Mouse (Mus musculus): ENCODE results near the gene Ly86.

Gene Ly86

DNA sequence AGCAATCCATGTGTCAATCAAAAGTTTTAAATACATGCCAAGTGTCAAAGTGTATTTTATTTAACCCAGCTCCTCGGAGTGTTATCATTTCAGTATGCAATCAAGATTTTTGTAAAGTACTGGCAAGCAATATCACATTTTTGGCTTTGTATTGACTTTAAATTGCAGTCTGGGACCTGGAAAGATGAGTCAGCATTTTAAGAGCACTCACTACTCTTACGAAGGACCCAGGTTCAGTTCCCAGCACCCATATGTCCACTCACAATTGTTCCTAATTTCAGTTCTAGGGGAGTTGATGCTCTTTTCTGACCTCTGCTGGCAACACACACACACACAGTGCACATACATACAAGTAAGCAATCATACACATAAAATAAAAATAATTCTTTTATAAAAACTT, 86.7 kb downstream of the Ly86 start:
- no peak for DNase-seq (ENCODE audit: low spot score)

DNA sequence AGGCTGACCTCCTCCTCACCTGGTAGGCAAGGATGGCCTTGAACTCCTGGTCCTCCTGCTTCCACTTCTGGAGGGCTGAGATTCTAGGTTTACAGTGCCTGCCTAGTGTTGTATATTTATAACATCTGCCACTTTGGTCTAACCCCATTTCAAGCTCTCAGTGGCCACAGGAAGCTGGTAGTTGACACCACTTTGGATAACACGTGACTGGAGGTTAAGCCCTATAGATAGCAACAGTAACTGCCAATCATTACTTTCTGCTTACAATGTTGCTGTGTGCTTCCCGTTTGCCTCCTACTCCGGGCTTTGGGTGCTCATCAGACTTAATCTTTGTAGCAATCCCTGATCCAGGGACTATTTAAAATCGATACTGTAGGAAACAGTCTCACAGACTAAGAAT, 87.6 kb downstream of the Ly86 start:
- DNase-seq (ENCODE audit: low spot score): no peak

DNA sequence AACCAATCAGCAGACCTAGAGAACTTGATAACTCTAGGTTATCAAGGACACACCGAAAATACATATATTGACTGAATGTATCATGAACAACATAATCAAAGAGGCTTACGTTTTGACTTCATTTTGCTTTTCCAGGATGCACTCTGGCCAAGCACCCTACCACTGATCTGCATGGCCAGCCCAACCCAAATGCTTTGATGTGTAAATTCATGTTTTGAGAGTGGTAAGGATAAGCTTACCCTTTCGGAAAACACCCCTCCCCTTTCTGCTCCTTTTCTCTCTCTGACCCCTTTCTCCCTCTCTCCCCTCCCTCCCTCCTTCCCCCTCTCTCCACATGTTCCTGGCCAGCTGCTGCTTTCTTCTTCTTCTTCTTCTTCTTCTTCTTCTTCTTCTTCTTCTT, 88.1 kb downstream of the Ly86 start:
- DNase-seq (ENCODE audit: low spot score): no peak

- DNase-seq (ENCODE audit: low spot score): no peak
Observed at GRCm38 (mm10) chr13:37433730-37434129, 88.7 kb downstream of the Ly86 start.

DNA sequence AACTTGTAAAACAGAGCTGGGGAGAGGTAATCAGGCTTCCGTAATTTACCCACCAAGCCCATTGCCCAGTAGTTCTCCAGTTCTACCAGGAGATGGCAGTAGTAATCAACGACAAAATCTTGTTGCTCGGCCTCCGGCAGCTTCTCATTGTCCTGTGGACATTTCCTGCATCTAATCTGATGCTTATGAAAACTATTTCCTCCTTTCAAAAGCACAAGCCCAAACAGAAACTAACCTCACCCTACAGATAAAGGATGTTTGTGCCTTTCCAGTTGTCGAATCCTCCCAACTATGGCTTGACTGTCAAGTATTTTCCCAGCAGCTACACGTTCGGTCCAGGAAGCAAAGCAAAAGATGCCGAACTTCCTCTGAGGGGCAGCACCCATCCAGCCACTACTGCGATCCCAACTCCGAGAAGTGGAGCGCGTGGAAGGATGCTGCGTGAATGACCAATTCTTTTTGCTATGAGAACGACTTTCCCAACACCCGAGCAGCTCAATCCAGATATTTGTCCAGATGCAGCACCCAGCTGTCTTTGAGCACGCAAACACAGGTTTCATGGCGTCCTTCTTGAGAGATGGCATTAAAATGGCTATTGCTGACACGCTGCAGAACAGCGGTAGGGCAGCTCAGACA, 89.2 kb downstream of the Ly86 start:
- peak; percentile 88 for DNase-seq (ENCODE audit: low spot score)

DNA sequence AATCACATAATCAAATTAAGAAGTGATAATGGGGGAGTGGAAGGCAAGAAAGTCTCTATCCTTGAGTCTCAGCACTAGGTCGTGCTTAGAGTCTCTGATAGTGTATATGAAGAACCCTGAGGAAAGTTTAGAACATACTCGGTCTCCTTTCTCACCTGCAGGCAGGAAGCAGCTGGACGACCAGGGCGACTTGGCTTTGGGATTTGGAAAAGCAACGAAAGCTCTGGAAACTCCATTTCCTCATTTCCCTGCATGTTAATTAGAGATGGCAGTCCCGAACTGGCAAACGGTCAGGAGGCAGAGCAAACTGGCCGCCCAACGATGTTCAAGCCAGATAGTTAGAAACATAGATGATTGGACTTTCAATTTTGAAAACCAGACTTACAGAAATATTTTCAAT, 89.8 kb downstream of the Ly86 start:
- peak; percentile 9 for DNase-seq (ENCODE audit: low spot score)

- peak; percentile 8 for DNase-seq (ENCODE audit: low spot score)
Observed at GRCm38 (mm10) chr13:37436267-37437013, 91.4 kb downstream of the Ly86 start.

- DNase-seq (ENCODE audit: low spot score): no peak
Observed at GRCm38 (mm10) chr13:37438788-37439187, 93.8 kb downstream of the Ly86 start.

GRCm38 (mm10) chr13:37439477-37439876, 94.5 kb downstream of the Ly86 start:
- DNase-seq (ENCODE audit: low spot score): no peak

DNA sequence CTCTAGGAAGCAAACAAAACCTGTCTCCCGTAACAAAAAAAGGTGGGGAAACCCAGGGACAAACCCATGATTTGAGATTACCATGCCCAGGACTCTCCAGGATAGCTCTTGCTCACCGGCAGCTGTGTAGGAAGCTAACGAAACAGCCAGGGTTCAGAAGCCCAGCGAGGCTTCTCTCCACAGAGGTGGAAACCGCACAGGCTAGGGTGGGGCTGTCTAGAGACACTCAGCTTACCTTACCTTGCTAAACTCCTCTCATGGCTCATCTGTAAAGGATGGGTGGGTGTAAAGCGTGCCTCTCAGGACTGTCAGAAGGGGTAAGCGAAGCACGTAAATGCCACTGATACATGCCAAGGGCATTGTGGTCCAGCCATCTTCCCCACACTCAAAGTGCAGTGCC, 94.9 kb downstream of the Ly86 start:
- DNase-seq (ENCODE audit: low spot score): no peak

GRCm38 (mm10) chr13:37440593-37441307, 95.7 kb downstream of the Ly86 start:
- DNase-seq (ENCODE audit: low spot score): no peak

DNA sequence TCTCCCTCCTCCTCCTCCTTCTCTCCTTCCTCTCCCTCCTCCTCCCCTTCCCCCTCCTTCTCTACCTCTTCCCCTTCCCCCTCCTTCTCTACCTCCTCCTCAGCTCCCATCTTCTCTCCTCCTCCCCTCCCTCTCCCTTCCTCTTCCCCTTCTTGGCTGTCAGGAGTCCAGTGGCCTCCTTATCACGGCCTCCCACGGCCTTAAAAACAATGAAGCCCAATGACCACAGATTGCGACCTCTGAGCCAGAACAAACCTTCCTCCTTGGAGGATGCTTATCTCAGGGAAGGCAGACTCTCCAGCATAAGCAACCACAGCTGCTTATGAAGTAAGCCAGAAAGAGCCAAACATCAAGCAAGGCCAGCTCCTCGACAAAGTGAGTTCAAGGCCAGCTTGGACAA, 97.0 kb downstream of the Ly86 start:
- DNase-seq (ENCODE audit: low spot score): peak; percentile 6

DNA sequence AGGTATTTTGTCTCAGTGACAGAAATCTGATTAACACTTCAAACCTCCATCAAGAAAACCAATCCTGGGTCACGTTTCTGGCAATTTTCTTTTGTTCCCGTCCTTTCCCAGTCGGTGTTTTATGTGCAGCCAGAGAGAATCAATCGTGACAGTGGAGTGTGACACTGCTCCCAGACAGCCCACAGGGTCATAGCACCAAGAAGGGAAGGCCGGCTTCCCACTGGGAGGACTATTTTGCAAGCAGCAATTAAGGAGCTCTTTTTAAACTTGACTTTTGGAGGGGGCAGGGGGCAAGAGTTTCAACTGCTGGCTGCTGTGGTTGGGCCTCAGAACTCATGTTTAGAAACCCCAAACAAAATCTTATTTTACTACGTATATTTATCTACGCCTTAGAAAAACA, 97.5 kb downstream of the Ly86 start:
- DNase-seq (ENCODE audit: low spot score): no peak

DNA sequence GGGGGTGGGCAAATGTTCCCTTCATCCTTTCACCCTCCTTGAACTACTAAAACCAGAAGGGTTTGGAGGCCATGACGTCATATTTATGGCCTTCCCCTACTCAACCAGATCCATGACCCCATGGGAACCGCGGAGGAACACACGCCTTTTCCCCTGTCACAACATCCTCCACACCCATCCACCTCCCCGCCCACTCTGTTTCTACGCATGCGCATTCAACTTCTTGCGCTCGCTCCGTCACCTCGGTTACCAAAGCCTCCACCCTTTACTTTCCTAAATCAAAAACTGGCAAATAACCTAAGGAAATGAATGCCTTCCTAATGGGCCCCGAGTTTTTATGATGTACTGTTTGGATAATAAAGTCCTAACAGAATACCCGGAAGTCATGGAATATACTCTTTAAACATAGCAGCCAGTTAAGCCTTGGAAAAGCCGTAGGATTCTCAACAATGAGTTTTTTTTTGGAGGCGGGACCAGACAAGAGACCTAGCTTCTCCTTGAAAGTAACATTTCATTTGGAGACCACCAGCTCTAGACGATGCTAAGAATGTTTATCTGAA, 101.8 kb downstream of the Ly86 start:
- DNase-seq (ENCODE audit: low spot score): no peak

DNA sequence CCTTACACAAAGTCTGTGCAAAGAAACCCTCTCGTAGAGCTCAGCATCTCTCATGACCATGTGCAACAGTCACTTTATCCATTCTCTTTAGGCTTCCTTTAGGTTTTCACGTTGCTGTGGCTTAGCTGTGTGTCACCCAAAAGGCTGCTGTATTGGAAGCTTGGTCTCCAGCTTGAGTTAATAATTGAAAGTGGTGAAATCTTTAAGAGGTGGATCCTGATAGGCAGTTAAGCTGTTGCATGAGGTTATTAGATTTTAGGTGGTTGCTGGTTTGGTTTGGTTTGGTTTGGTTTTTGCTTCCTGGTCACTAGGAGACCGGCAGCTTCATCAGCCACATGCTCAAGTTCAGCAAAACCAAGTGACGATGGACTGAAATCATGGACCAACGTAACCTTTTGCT, 106.0 kb downstream of the Ly86 start:
- no peak for DNase-seq (ENCODE audit: low spot score)

DNA sequence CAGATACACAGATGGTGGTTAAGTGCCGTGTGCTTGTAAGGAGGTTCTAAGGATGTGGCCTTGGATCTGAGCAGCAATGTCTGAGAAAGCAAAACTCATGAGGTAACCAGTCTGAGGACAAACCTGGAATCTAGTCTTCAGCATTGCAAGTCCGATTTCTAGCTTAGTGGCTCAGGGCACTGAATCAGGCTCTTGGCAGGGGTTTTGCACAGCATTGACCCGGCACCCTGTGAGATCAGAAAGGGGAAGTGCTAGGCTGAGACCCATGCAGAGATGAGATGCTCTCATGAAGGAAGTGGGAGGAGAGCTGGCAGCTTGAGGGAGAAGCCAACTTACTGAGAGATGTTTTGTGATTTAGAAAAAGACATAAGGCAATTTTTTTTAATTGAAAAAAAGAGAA, 106.5 kb downstream of the Ly86 start:
- DNase-seq (ENCODE audit: low spot score): no peak

DNA sequence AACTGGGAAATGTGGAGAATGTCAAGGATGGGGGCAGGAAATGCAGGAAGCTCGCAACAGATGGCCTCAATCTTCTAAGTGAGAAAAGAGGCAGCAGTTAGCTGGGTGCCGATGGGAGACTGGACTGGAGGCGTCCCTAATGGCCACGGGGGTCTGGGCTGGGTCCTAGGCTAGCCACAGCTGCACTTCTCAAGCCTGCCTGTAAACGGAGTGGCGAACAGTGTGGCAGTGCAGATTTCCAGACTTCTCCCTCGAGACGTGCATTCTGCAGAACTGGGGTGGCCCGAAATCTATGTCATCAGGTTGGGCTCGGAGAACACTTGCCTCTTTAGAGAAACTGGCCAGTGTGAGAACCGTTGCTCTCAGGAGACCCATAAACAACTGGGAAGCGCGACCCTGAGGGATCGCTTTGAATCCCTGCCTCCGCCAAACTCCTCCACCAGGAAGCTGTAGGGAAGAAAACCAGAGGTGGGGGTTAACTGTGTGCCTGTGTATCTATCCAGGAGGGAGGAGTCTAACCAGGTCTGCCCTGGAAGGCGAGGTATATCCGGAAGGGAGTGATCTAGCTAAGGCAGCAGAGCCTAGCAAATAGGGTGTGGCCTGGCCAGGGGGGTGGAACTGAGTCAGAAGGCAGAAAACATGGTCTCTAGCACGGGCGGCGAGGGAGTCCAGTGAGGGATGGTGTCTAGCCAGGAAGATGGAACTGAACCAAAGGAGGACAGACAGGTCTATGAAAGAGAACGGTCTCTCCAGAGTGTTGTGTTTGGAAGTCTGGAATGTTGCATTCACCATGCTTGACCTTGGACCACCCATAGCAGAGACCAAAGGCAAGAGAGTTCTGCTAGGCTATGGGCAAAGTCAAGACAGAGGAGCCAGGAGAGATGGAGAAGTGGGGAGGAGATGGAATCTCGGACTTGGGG, 107.3 kb downstream of the Ly86 start:
- peak; percentile 65 for DNase-seq (ENCODE audit: low spot score)

DNA sequence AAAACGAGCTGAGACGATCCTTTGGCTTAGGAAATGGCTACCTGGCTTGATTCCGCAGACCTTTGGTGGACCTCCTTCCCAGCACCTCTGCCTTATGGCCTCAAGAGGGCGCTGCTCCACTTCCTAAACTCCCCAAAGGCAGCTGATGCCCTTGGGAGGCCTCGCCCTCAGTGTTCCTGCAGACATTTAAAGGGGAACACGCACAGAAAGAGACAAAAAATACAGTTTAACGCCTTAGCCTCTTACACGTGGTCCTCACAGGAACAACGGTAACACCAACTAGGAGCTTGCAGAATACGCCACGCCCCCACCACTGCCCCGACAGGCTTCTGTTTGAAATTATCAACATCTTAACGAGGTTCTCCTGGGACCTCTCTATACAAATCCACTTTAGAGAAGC, 108.2 kb downstream of the Ly86 start:
- peak; percentile 96 for DNase-seq (ENCODE audit: low spot score)

DNA sequence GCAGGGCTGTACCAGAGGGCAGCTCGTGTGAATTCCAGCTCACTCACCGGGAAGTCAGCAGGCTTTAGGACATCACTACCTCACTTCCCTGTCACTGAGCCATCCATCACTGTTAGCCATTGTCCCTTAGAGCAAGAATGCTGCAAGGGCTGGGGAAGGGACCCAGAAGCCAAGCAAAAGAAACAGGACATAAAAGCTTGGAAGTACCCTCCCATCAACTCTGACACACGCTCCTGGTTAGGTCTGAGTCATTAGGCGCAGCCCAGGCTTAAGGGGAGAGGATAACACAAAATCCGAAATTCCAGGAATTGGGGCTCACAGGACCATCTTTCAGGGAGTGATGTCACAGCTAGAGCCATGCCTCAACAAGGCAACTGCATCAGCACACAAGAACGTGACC, 109.3 kb downstream of the Ly86 start:
- DNase-seq (ENCODE audit: low spot score): peak; percentile 20

DNA sequence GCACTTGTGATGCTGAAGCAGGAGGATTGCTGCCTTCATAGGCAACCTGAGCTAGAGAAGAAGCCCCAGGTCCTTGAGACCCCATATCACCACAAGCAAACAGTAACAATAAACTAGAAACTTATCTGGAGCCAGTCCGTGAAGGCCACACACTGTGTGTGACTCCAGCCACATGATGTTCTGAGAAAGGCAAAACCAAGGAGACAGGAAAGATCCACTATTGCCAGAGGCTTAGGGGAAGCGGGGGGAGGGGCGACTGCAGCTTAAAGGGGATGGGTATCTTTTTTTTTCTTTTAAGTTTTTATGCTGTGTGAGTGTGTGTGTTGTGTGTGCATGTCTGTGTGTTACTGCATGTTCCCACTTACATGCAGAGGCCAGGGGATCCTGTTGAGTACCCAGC, 110.6 kb downstream of the Ly86 start:
- DNase-seq (ENCODE audit: low spot score): no peak

DNA sequence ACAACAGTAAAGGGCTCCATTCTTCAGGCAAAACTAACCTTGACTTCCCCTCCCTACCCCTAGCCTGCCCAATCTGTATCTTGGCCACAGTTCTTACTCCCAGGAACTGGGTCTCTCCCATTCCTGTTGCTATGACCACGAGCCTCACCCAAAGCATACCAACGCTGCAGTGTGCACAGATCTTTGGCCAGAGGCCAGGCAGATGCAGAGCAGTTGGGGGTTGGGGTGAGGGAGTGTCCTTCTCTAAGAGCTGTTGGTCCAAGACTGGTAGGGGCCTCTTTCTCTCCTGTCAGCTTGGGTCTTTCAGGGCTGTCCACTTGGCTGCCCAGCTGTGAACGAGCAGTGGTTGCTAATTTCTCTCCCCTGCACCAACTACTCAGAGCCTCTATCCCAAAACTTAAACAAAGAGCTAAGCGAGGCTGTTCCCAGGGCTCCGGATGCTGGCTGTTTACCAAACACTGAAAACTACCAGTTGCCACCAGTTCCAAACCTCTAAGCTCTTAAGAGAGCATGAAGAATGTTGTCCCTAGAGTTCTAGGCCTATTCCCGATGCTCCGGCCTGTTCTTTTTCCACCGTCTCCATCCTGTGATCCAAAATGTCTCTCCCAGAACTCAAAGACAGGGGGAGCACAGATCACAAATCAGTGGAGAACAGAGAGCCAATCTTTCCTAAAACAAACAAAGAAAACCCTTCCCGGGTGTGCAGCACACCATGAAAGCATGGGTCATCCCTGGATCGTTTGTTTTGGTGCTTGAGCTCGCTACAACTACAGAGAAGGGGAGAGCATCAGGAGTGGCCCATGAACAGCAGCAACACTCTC, 112.2 kb downstream of the Ly86 start:
- DNase-seq (ENCODE audit: low spot score): peak; percentile 13

All from embryo, embryonic 10 days (tissue).